Mouse (Mus musculus) left cerebral cortex, postnatal 36 days (tissue): ENCODE results near the gene Ulk4. TPM values are rescaled to one million over a fixed set of nuclear protein-coding genes. Genes with fewer than 3 reads are reported as not detected.
"Not testable (repeated sequence)": the region's sequence is repeated elsewhere in the genome, so short reads cannot be mapped to it uniquely, and the experiment has no call there.

Experiments
- DNase-seq, 2 experiments: peaks; one replicate each; pipeline ENCODE4 v3.0.0; 2021 to 2022; ENCODE audit warnings: low spot score in 2 of 2, mixed read lengths in 1 of 2
- intact Hi-C: fragments of 180-260 bp; cut with DNase I; formaldehyde crosslinking; loops from one replicate; pipeline ENCODE4 v1.15.1; 2025
- total RNA-seq, 2 experiments: library from RNA; stranded (reverse); gene quantifications; 2 replicates each; pipeline ENCODE4 v1.2.3; 2021

Gene Ulk4
- total RNA-seq, 2 experiments from 2014 or later, result 6.3 to 11.4 TPM

- DNase-seq, result no peak
- intact Hi-C loops, result loop anchor here (10.0 kb wide), 1 partner anchor 608 kb away; no protein-coding TSS in a partner anchor
Observed at GRCm38 (mm10) chr9:121212322-121212721, 64.7 kb downstream of the Ulk4 start.

GRCm38 (mm10) chr9:121205046-121205445, 72.0 kb downstream of the Ulk4 start:
- DNase-seq, result no peak
- intact Hi-C loops, result no loop called here

- DNase-seq, result no peak
Observed at GRCm38 (mm10) chr9:121204149-121204800, 72.7 kb downstream of the Ulk4 start.

GRCm38 (mm10) chr9:121203686-121204085, 73.3 kb downstream of the Ulk4 start:
- intact Hi-C loops, result no loop called here
- no peak for DNase-seq

More at GRCm38 (mm10) chr9:121204149-121204800, 72.7 kb downstream of the Ulk4 start:
- intact Hi-C loops, result no loop called here

- DNase-seq, intact Hi-C loops: not testable (repeated sequence)
Observed at GRCm38 (mm10) chr9:121199146-121199685, 77.8 kb downstream of the Ulk4 start.

GRCm38 (mm10) chr9:121196473-121196872, 80.5 kb downstream of the Ulk4 start:
- intact Hi-C loops, result no loop called here
- no peak for DNase-seq

- no peak for DNase-seq
- intact Hi-C loops, result no loop called here
Observed at GRCm38 (mm10) chr9:121195106-121195505, 81.9 kb downstream of the Ulk4 start.

GRCm38 (mm10) chr9:121192601-121193370, 84.2 kb downstream of the Ulk4 start:
- no peak for DNase-seq
- intact Hi-C loops, result no loop called here

- intact Hi-C loops, result no loop called here
- DNase-seq, result no peak
Observed at GRCm38 (mm10) chr9:121187811-121188210, 89.2 kb downstream of the Ulk4 start.

GRCm38 (mm10) chr9:121185796-121186195, 91.2 kb downstream of the Ulk4 start:
- intact Hi-C loops, result no loop called here
- no peak for DNase-seq

GRCm38 (mm10) chr9:121176350-121176749, 100.6 kb downstream of the Ulk4 start:
- intact Hi-C loops, result no loop called here
- no peak for DNase-seq

GRCm38 (mm10) chr9:121175201-121175600, 101.8 kb downstream of the Ulk4 start:
- DNase-seq, result no peak
- intact Hi-C loops, result no loop called here

GRCm38 (mm10) chr9:121172123-121172522, 104.9 kb downstream of the Ulk4 start:
- no peak for DNase-seq
- intact Hi-C loops, result no loop called here

- DNase-seq, result no peak
- intact Hi-C loops, result no loop called here
Observed at GRCm38 (mm10) chr9:121171609-121172008, 105.4 kb downstream of the Ulk4 start.

- DNase-seq, result no peak
- intact Hi-C loops, result no loop called here
Observed at GRCm38 (mm10) chr9:121164607-121165006, 112.4 kb downstream of the Ulk4 start.

GRCm38 (mm10) chr9:121162789-121163188, 114.2 kb downstream of the Ulk4 start:
- DNase-seq, result no peak
- intact Hi-C loops, result no loop called here

GRCm38 (mm10) chr9:121161818-121162565, 115.0 kb downstream of the Ulk4 start:
- intact Hi-C loops, result no loop called here
- no peak for DNase-seq

- intact Hi-C loops, result no loop called here
- DNase-seq, result no peak
Observed at GRCm38 (mm10) chr9:121156253-121156831, 120.7 kb downstream of the Ulk4 start.

- intact Hi-C loops, result no loop called here
- no peak for DNase-seq
Observed at GRCm38 (mm10) chr9:121153276-121153675, 123.7 kb downstream of the Ulk4 start.

- no peak for DNase-seq
- intact Hi-C loops, result no loop called here
Observed at GRCm38 (mm10) chr9:121148602-121149001, 128.4 kb downstream of the Ulk4 start.
